Comparison of ENCODE assay signal across 7 mouse cellular contexts in the genomic region with DNA sequence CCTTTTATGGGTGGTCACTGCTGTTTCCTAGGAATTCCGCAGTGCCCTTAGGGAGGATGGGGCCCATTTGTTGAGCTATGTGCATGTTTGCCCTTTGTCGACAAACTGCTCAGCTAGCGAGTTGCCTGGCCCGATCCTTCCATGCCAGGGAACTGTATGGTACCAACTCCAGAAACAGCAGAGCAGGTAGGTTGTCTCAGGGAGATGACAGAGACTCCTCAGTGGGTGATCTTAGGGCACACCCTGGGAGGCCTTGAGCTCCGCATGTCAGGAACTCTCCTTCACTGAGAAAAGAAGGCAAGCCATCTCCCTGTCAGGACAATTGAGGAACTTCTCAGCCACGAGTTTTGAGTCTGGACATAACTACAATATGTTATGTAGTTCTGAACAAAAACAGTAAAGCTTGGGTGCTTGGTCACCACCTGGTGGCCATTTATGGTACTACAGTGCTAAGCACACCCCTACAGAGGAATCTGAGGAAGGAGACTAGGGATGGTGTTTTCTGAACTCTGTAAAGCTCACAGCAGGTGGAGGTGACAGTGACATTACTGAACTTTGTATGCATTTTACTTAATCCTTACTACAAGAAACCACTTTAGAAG. TPM values are rescaled to one million over a fixed set of nuclear protein-coding genes. Genes with fewer than 3 reads are reported as not detected.
DNase-seq lines count a peak whose midpoint lies in the region; ATAC-seq lines count a peak whose summit lies in the region.

No protein-coding gene starts in this region.

- no peaks in the 10 kb centered on the region for H3K27me3 ChIP-seq in intestine, embryonic 15.5 days (replicated peaks)

- H3K4me1 ChIP-seq in intestine, embryonic 15.5 days (replicated peaks): peaks cover 9% of the 10 kb centered on the region

- H3K4me2 ChIP-seq in intestine, embryonic 15.5 days (replicated peaks): no peak overlapping the region

- no peaks in the 10 kb centered on the region for H3K9me3 ChIP-seq in intestine, embryonic 15.5 days

- peak; percentile 86 for DNase-seq in ZHBTc4 (ENCODE audit: low read depth, low spot score)
- DNase-seq in cerebellum, adult 8-10 months: peak; percentile 71
- peak; percentile 83 for DNase-seq in forelimb bud, embryonic 11.5 days (ENCODE audit: low read depth, low spot score)
- DNase-seq in left cerebral cortex, postnatal 14 days (ENCODE audit: low spot score in 2 of 2): peak; percentile 85 to 89
- peak; percentile 76 for DNase-seq in right cerebral cortex, postnatal 14 days

- intact Hi-C loops in left cerebral cortex, postnatal 14 days (cut with DNase I): no loop called here

- H3K36me3 ChIP-seq in intestine, embryonic 15.5 days: peaks cover 46% of the 10 kb centered on the region

- WGBS in intestine, embryonic 15.5 days: 66% methylated on average over 6 of the region's 6 CpGs

- no peak overlapping the region for H3K27ac ChIP-seq in intestine, embryonic 15.5 days

- ATAC-seq in intestine, embryonic 15.5 days: peak; percentile 48; the same call in 1 of the 2 replicates
- ATAC-seq in megakaryocyte progenitor cell, adult 5-6 weeks (replicated peaks; ENCODE audit: poor library complexity): peak; percentile 72

- no peak overlapping the region for H3K4me3 ChIP-seq in intestine, embryonic 15.5 days (replicated peaks)

- no peak overlapping the region for H3K9ac ChIP-seq in intestine, embryonic 15.5 days

RNA-seq across cellular contexts. Expression of a gene that starts 25.9 kb away (rescaled TPM):
- 358 and 367 TPM in 2 replicates for polyA plus RNA-seq in intestine, embryonic 15.5 days (2015; fragmentation: Nextera tagmentation; extraction: Ambion mirVana)
- 100 to 1,000 TPM; 171 to 188 TPM for total RNA-seq in left cerebral cortex, postnatal 14 days (2021)
- total RNA-seq in megakaryocyte progenitor cell, adult 5-6 weeks (2015): 220 and 295 TPM in 2 replicates
- total RNA-seq in megakaryocyte progenitor cell, adult 5-6 weeks (2017): 788 and 880 TPM in 2 replicates

RNA-seq across cellular contexts. Expression of a gene that starts 51.9 kb away (rescaled TPM):
- 57.2 and 58.3 TPM in 2 replicates for polyA plus RNA-seq in intestine, embryonic 15.5 days (2015; fragmentation: Nextera tagmentation; extraction: Ambion mirVana)
- 10 to 100 TPM; 12.5 to 15.7 TPM for total RNA-seq in left cerebral cortex, postnatal 14 days (2021)
- total RNA-seq in megakaryocyte progenitor cell, adult 5-6 weeks (2015): 71.8 and 84.3 TPM in 2 replicates
- total RNA-seq in megakaryocyte progenitor cell, adult 5-6 weeks (2017): 106 and 118 TPM in 2 replicates

Comparison
In these comparisons a context has a peak if more than half of its experiments do, and no peak if none do; other contexts are left out.
1. RNA of a gene that starts 51.9 kb away (total RNA-seq): 71.8 to 118 TPM in megakaryocyte progenitor cell, adult 5-6 weeks; 12.5 to 15.7 TPM in left cerebral cortex, postnatal 14 days; every median in the first group is over 4 times any median in the second.
2. Peak in every context shown above with its lines, with median percentiles within 50 percentile points of each other: DNase-seq.